Mouse (Mus musculus): ENCODE data around the gene Sh3bgrl3. TPM values are rescaled to one million over a fixed set of nuclear protein-coding genes. Genes with fewer than 3 reads are reported as not detected.

Sh3bgrl3 gene
- polyA plus RNA-seq, 1 experiment from 2014 or later: 522 TPM

DNA sequence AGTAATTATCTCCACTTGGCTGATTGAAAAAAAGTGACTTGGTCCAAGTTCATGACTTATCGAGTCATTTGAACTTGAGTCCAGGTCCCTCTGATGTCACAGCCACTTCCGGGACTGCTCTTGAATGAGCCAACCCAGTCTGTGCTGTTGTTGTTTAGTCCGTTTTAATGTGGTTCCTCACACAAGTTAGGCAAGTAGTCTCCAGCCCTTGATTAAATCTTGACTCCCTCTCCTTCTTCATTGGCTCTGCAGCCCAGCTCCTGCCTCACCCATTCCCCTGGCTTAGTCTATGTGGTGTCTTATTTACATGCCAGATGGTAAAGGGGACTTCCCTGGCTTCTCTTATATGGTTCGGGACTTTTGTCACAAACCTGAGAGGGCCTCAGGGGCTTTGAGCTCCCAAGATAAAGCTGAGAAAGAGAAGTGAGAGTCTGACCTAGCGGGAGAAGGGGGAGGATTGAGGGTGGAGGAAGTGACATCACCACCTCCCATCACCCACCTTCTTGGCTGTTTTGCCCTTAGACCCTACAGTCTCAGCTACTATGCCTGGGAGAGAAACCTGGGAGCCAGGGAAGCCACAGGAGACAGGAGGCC lies 31.5 kb downstream of the Sh3bgrl3 start:
- ATAC-seq: no peak

DNA sequence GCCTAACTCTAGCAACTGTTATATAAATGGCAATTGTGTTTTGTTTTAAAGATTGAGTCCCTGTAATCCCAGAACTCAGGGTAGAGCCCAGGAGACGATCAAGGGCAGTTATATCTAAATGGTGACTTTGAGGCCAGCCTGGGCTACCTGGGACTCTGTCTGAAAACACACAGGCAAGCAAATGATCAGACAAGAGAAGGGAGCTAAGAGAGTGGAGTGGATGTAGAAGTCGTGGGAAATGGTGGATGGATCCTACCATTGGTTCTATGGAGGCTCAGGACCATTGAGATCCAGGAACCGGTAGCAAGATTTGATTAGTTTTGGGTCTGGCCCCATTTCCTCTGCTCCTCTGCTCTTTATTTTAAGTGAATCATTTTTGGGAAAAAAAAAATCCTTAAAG lies 32.5 kb downstream of the Sh3bgrl3 start:
- Histone ChIP-seq H3K9ac (ENCODE audit: low read depth, low read length) (no peak overlapping the region), H3K27ac (ENCODE audit: low read depth, low read length) (no peak overlapping the region), H3K9me3 (ENCODE audit: control insufficient read depth) (no peaks in the 10 kb centered on the region), H3K4me1 (replicated peaks; ENCODE audit: control insufficient read depth, insufficient read depth, low read length) (no peaks in the 10 kb centered on the region; the same call in 1 of the 2 replicates), H3K27me3 (replicated peaks; ENCODE audit: control insufficient read depth, insufficient read depth, low read length) (no peaks in the 10 kb centered on the region), H3K36me3 (ENCODE audit: control insufficient read depth, insufficient read depth) (peaks cover 2% of the 10 kb centered on the region; the same call in 1 of the 2 replicates), H3K4me2 (replicated peaks; ENCODE audit: low read depth) (no peak overlapping the region), H3K4me3 (ENCODE audit: low read depth, low read length) (no peak overlapping the region)
- 91% methylated on average over 3 of the region's 3 CpGs for WGBS
- no peak for ATAC-seq
- no peak for TF ChIP-seq CTCF (IDR thresholded peaks at IDR 0.05; ENCODE audit: low read depth)

More for the DNA sequence above, 31.5 kb downstream of the Sh3bgrl3 start:
- Histone ChIP-seq H3K27ac (ENCODE audit: low read depth, low read length) (no peak overlapping the region), H3K4me2 (replicated peaks; ENCODE audit: low read depth) (no peak overlapping the region), H3K9ac (ENCODE audit: low read depth, low read length) (no peak overlapping the region), H3K9me3 (ENCODE audit: control insufficient read depth) (no peaks in the 10 kb centered on the region), H3K4me1 (replicated peaks; ENCODE audit: control insufficient read depth, insufficient read depth, low read length) (no peaks in the 10 kb centered on the region; the same call in 1 of the 2 replicates), H3K4me3 (ENCODE audit: low read depth, low read length) (no peak overlapping the region), H3K27me3 (replicated peaks; ENCODE audit: control insufficient read depth, insufficient read depth, low read length) (no peaks in the 10 kb centered on the region), H3K36me3 (ENCODE audit: control insufficient read depth, insufficient read depth) (no peaks in the 10 kb centered on the region; the same call in 1 of the 2 replicates)
- 57% methylated on average over 5 of the region's 5 CpGs for WGBS
- TF ChIP-seq CTCF (IDR thresholded peaks at IDR 0.05; ENCODE audit: low read depth): no peak

DNA sequence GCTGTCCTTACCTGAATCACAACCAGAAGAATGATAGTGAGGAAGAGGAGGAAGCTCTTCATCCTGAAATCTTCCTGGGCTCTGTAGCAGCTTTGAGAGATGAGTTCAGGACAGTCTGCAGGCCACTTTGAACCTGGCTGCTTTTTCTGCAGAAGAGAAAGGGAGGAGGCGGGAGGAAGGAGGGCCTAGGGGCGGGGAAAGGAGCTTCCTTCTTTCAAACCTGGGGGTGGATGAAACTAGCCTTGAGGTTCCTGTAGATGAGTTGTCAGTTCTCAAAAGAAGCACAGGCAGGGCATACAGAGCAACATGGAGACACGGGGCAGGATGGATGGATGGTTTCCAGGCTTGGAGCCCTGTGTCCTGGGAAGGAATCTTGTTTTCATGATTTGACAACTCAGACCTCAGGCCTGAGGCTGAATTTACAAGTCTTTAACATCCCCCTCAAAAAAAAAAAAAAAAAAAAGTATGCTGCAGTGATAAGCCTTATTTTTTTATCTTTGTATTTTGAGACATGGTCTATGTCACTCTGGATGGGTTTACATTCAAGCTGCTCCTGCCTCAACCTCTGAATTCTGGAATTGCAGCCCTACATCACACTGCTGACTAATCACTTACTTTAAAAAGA lies 33.6 kb downstream of the Sh3bgrl3 start, which contains the start of gene Cd52:
TSS of gene Cd52 (minus strand) at position 160 of the 625 bp plus-strand sequence.
- Histone ChIP-seq H3K27me3 (replicated peaks; ENCODE audit: control insufficient read depth, insufficient read depth, low read length) (no peaks in the 10 kb centered on the region), H3K9me3 (ENCODE audit: control insufficient read depth) (no peaks in the 10 kb centered on the region), H3K4me3 (ENCODE audit: low read depth, low read length) (no peak within 1 kb of the TSS), H3K4me2 (replicated peaks; ENCODE audit: low read depth) (no peak within 1 kb of the TSS), H3K9ac (ENCODE audit: low read depth, low read length) (no peak within 1 kb of the TSS), H3K4me1 (replicated peaks; ENCODE audit: control insufficient read depth, insufficient read depth, low read length) (no peaks in the 10 kb centered on the region; the same call in 1 of the 2 replicates), H3K27ac (ENCODE audit: low read depth, low read length) (no peak within 1 kb of the TSS), H3K36me3 (ENCODE audit: control insufficient read depth, insufficient read depth) (peaks cover 9% of the 10 kb centered on the region; the same call in 1 of the 2 replicates)
- no peak for ATAC-seq
- no peak for TF ChIP-seq CTCF (IDR thresholded peaks at IDR 0.05; ENCODE audit: low read depth)
- 69% methylated on average over 3 of the region's 3 CpGs for WGBS

DNA sequence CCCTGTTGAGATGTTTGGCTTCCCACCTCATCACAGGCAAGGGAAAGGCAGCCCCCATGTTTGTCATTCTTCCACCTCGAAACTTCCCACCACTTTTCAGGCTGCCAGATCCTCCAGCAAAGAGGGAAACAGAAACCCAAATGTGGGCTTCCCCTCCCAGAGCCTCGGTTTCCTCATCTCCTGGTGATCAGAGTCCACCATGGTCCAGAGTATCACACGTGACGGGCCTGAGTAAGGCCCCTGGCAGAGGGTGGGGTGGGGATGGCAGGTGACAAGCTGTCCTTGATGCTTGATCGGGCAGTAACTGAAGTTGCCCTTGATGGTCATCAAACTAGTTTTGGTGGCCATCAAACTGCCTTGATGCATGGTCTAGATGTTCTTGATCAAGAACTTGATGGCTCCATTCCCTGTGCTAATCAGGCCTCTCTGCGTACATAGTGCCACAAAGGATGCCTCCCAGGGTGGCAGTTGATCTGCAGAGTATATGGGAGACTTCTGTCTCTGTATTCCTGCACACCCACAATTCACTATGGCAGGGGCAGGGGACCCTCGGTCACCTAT lies 34.5 kb downstream of the Sh3bgrl3 start:
- WGBS: 73% methylated on average over 7 of the region's 7 CpGs
- no peak for TF ChIP-seq CTCF (IDR thresholded peaks at IDR 0.05; ENCODE audit: low read depth)
- Histone ChIP-seq H3K27me3 (replicated peaks; ENCODE audit: control insufficient read depth, insufficient read depth, low read length) (no peaks in the 10 kb centered on the region), H3K36me3 (ENCODE audit: control insufficient read depth, insufficient read depth) (peaks cover 15% of the 10 kb centered on the region; the same call in 1 of the 2 replicates), H3K27ac (ENCODE audit: low read depth, low read length) (no peak overlapping the region), H3K4me1 (replicated peaks; ENCODE audit: control insufficient read depth, insufficient read depth, low read length) (no peaks in the 10 kb centered on the region; the same call in 1 of the 2 replicates), H3K4me3 (ENCODE audit: low read depth, low read length) (no peak overlapping the region), H3K9ac (ENCODE audit: low read depth, low read length) (no peak overlapping the region), H3K4me2 (replicated peaks; ENCODE audit: low read depth) (no peak overlapping the region), H3K9me3 (ENCODE audit: control insufficient read depth) (no peaks in the 10 kb centered on the region)
- ATAC-seq: no peak

- no peak overlapping the region for H3K4me2 ChIP-seq (replicated peaks; ENCODE audit: low read depth)
- no peak overlapping the region for H3K9ac ChIP-seq (ENCODE audit: low read depth, low read length)
- ATAC-seq: no peak
- TF ChIP-seq CTCF (IDR thresholded peaks at IDR 0.05; ENCODE audit: low read depth): peak; percentile 90
- no peaks in the 10 kb centered on the region for H3K9me3 ChIP-seq (ENCODE audit: control insufficient read depth)
- H3K36me3 ChIP-seq (ENCODE audit: control insufficient read depth, insufficient read depth): peaks cover 18% of the 10 kb centered on the region; the same call in 1 of the 2 replicates
- H3K4me1 ChIP-seq (replicated peaks; ENCODE audit: control insufficient read depth, insufficient read depth, low read length): no peaks in the 10 kb centered on the region
- WGBS: 69% methylated on average over 6 of the region's 6 CpGs
- no peak overlapping the region for H3K27ac ChIP-seq (ENCODE audit: low read depth, low read length)
- no peaks in the 10 kb centered on the region for H3K27me3 ChIP-seq (replicated peaks; ENCODE audit: control insufficient read depth, insufficient read depth, low read length)
- H3K4me3 ChIP-seq (ENCODE audit: low read depth, low read length): no peak overlapping the region
Observed at GRCm38 (mm10) chr4:134092382-134093288, 36.0 kb downstream of the Sh3bgrl3 start.

DNA sequence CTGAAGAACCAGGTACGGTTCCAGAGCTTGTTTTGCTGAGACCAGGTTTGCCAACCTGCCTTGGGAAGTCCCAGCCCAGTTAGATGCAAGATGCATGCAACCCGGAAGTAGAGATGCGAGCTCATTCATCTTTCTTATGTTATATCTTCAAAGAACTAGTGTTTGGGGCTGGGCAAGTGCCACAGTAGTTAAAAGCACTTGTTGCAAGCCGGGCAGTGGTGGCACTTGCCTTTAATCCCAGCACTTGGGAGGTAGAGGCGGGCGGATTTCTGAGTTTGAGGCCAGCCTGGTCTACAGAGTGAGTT lies 37.4 kb downstream of the Sh3bgrl3 start:
- Histone ChIP-seq H3K36me3 (ENCODE audit: control insufficient read depth, insufficient read depth) (peaks cover 18% of the 10 kb centered on the region; the same call in 1 of the 2 replicates), H3K4me1 (replicated peaks; ENCODE audit: control insufficient read depth, insufficient read depth, low read length) (no peaks in the 10 kb centered on the region), H3K4me3 (ENCODE audit: low read depth, low read length) (no peak overlapping the region), H3K4me2 (replicated peaks; ENCODE audit: low read depth) (no peak overlapping the region), H3K27me3 (replicated peaks; ENCODE audit: control insufficient read depth, insufficient read depth, low read length) (no peaks in the 10 kb centered on the region), H3K9ac (ENCODE audit: low read depth, low read length) (no peak overlapping the region), H3K27ac (ENCODE audit: low read depth, low read length) (no peak overlapping the region), H3K9me3 (ENCODE audit: control insufficient read depth) (no peaks in the 10 kb centered on the region)
- 83% methylated on average over 6 of the region's 6 CpGs for WGBS
- ATAC-seq: no peak
- TF ChIP-seq CTCF (IDR thresholded peaks at IDR 0.05; ENCODE audit: low read depth): no peak

Data from intestine, postnatal 0 days (tissue).